In genomic region chr14:73048937-73049336, GRCm38 (mm10) we compare ENCODE assay signal across 16 mouse cellular contexts. TPM values are rescaled to one million over a fixed set of nuclear protein-coding genes. Genes with fewer than 3 reads are reported as not detected.
A peak's percentile ranks its signal among the peaks of the same experiment; 100 is the strongest.
DNase-seq lines count a peak whose midpoint lies in the region; ATAC-seq and TF ChIP-seq lines count a peak whose summit lies in the region.
"Had no signal": no experiment of that assay in that cellular context is flagged by ENCODE, and none has a peak within 500 bp of the region (broad histone marks: within the 10 kb centered on the region; RNA-seq: fewer than 3 reads in every experiment).

Gene Cysltr2, minus strand, starts transcription at chr14:73049114.

- no peaks in the 10 kb centered on the region for H3K79me2 ChIP-seq in liver, adult 2 months (ENCODE audit: control insufficient read depth, insufficient read depth, low read length)

- no peak for ATAC-seq in liver, embryonic 12.5 days
- peak; percentile 76 for ATAC-seq in CD4-positive, CD25-positive, alpha-beta regulatory T cell, adult 4 months
- peak; percentile 81 for ATAC-seq in inflammation-experienced regulatory T-cells, adult 6 months
- no peak for ATAC-seq in erythroblast, adult 5-6 weeks (replicated peaks; ENCODE audit: low FRiP score, poor library complexity, severe bottlenecking)

- no peak within 1 kb of the TSS; the same call in none of the 2 replicates for H3K4me3 ChIP-seq in liver, adult 2 months (ENCODE audit: insufficient read depth, low read depth, low read length)
- H3K4me3 ChIP-seq in liver, embryonic 12.5 days = no peak within 1 kb of the TSS
- H3K4me3 ChIP-seq in midbrain, embryonic 10.5 days = no peak within 1 kb of the TSS
- H3K4me3 ChIP-seq: forebrain, embryonic 12.5 days; heart, embryonic 12.5 days; hindbrain, embryonic 13.5 days had no signal

- 71% methylated on average over 6 of the region's 6 CpGs for WGBS in liver, adult 2 months
- WGBS in liver, embryonic 12.5 days (ENCODE audit: insufficient replicate concordance) = 61% methylated on average over 6 of the region's 6 CpGs
- 70% methylated on average over 6 of the region's 6 CpGs for WGBS in midbrain, embryonic 10.5 days

- no peaks in the 10 kb centered on the region for H3K9me3 ChIP-seq in liver, embryonic 12.5 days (replicated peaks)
- no peaks in the 10 kb centered on the region for H3K9me3 ChIP-seq in midbrain, embryonic 10.5 days (replicated peaks)
- H3K9me3 ChIP-seq: forebrain, embryonic 12.5 days; heart, embryonic 12.5 days; hindbrain, embryonic 13.5 days had no signal

- no peak within 1 kb of the TSS for H3K27ac ChIP-seq in liver, adult 2 months (replicated peaks; ENCODE audit: insufficient read depth, low read depth, low read length)
- H3K27ac ChIP-seq in liver, embryonic 12.5 days = no peak within 1 kb of the TSS
- H3K27ac ChIP-seq in midbrain, embryonic 10.5 days (replicated peaks) = no peak within 1 kb of the TSS
- H3K27ac ChIP-seq: forebrain, embryonic 12.5 days; hindbrain, embryonic 13.5 days; liver, embryonic 14.5 days had no signal

- no peak for TF ChIP-seq POLR2A in liver, adult 2 months (IDR thresholded peaks at IDR 0.05; ENCODE audit: extremely low read depth, insufficient read depth, low read length)

- peak; percentile 18 for DNase-seq in liver, adult 2 months (ENCODE audit: extremely low read depth, low read depth, low spot score)
- DNase-seq in natural killer cell, adult 2 months (ENCODE audit: low spot score in 2 of 2) = peak; percentile 55 to 80
- DNase-seq in layer of hippocampus, adult 18-20 months (ENCODE audit: low spot score in 2 of 2) = no peak
- DNase-seq in midbrain, embryonic 10.5 days (ENCODE audit: low spot score) = no peak
- DNase-seq: cerebellum, adult 8-10 months; kidney, postnatal 14 days had no signal

- TF ChIP-seq CTCF in liver, adult 2 months (IDR thresholded peaks at IDR 0.05; ENCODE audit: low read depth, low read length) = no peak

- H3K36me3 ChIP-seq in liver, adult 2 months (ENCODE audit: control insufficient read depth, insufficient read depth, low read length) = no peaks in the 10 kb centered on the region
- H3K36me3 ChIP-seq in liver, embryonic 12.5 days = no peaks in the 10 kb centered on the region
- no peaks in the 10 kb centered on the region for H3K36me3 ChIP-seq in midbrain, embryonic 10.5 days
- H3K36me3 ChIP-seq: forebrain, embryonic 12.5 days; heart, embryonic 12.5 days; hindbrain, embryonic 13.5 days had no signal

- H3K9ac ChIP-seq in liver, adult 2 months (ENCODE audit: low read depth, low read length) = no peak within 1 kb of the TSS
- no peak within 1 kb of the TSS for H3K9ac ChIP-seq in liver, embryonic 12.5 days
- H3K9ac ChIP-seq: forebrain, embryonic 12.5 days; heart, embryonic 12.5 days; hindbrain, embryonic 13.5 days; liver, embryonic 14.5 days had no signal

- no peak within 1 kb of the TSS for H3K4me2 ChIP-seq in liver, embryonic 12.5 days
- H3K4me2 ChIP-seq: forebrain, embryonic 12.5 days; heart, embryonic 12.5 days; hindbrain, embryonic 13.5 days had no signal

- H3K27me3 ChIP-seq in liver, adult 2 months (ENCODE audit: control insufficient read depth, insufficient read depth, low read length) = no peaks in the 10 kb centered on the region
- no peaks in the 10 kb centered on the region for H3K27me3 ChIP-seq in liver, embryonic 12.5 days (replicated peaks)
- no peaks in the 10 kb centered on the region for H3K27me3 ChIP-seq in midbrain, embryonic 10.5 days (ENCODE audit: low read depth, poor library complexity, severe bottlenecking)
- H3K27me3 ChIP-seq: forebrain, embryonic 12.5 days; hindbrain, embryonic 13.5 days had no signal

- H3K4me1 ChIP-seq in liver, adult 2 months (ENCODE audit: control insufficient read depth, insufficient read depth, low read length) = peaks cover 6% of the 10 kb centered on the region; the same call in 1 of the 2 replicates
- no peaks in the 10 kb centered on the region for H3K4me1 ChIP-seq in liver, embryonic 12.5 days
- no peaks in the 10 kb centered on the region for H3K4me1 ChIP-seq in midbrain, embryonic 10.5 days
- H3K4me1 ChIP-seq: forebrain, embryonic 12.5 days; heart, embryonic 12.5 days; hindbrain, embryonic 13.5 days had no signal

RNA-seq across cellular contexts. Expression of gene Cysltr2, which starts in this region (rescaled TPM):
- total RNA-seq in liver, adult 2 months (2014; rRNA removed) = 1.1 and 1.3 TPM in 2 replicates
- 0.21 and 0.77 TPM in 2 replicates for polyA plus RNA-seq in liver, adult 2 months (2012; rRNA removed)
- 0.29 and 0.30 TPM in 2 replicates for polyA plus RNA-seq in liver, embryonic 12.5 days (2016; fragmentation: Nextera tagmentation; extraction: Ambion mirVana)
- polyA plus RNA-seq in CD4-positive, CD25-positive, alpha-beta regulatory T cell, adult 4 months (2017; shearing (Covaris generic)) = 10 to 100 TPM; 24.1 to 33.8 TPM
- 10 to 100 TPM; 30.0 to 62.6 (median 42.9) TPM for polyA plus RNA-seq in inflammation-experienced regulatory T-cells, adult 6 months (2017; shearing (Covaris generic))
- 1 to 10 TPM in 1 of 2 experiments, under 1 TPM in 1; 0.89 to 2.2 TPM for total RNA-seq in layer of hippocampus, adult 18-20 months (2021)
- not detected in 2 replicates for total RNA-seq in erythroblast, adult 5-6 weeks (2015; ENCODE audit: low replicate concordance)
- 1.1 and 4.2 TPM in 2 replicates for total RNA-seq in erythroblast, adult 5-6 weeks (2017; ENCODE audit: low replicate concordance)
- not detected in 2 replicates for polyA plus RNA-seq in midbrain, embryonic 10.5 days (2016; fragmentation: Nextera tagmentation; extraction: Ambion mirVana)
- total RNA-seq: gastrocnemius, adult 18-20 months had no signal
- polyA plus RNA-seq: embryonic facial prominence, embryonic 11.5 days; forebrain, embryonic 12.5 days; heart, embryonic 12.5 days had no signal

Comparison
In these comparisons a context has a peak if more than half of its experiments do, and no peak if none do; other contexts are left out.
1. RNA of gene Cysltr2 (polyA plus RNA-seq): 30.0 to 62.6 TPM in inflammation-experienced regulatory T-cells, adult 6 months and 24.1 to 33.8 TPM in CD4-positive, CD25-positive, alpha-beta regulatory T cell, adult 4 months; 0.21 to 0.77 TPM in liver, adult 2 months, 0.29 to 0.30 TPM in liver, embryonic 12.5 days and not detected in midbrain, embryonic 10.5 days; every median in the first group is over 10 times any median in the second.
2. DNase-seq: peak in liver, adult 2 months (single experiment) and natural killer cell, adult 2 months (2 of 2); none in layer of hippocampus, adult 18-20 months (0 of 2) and midbrain, embryonic 10.5 days (single experiment).
3. ATAC-seq: peak in CD4-positive, CD25-positive, alpha-beta regulatory T cell, adult 4 months (single experiment) and inflammation-experienced regulatory T-cells, adult 6 months (single experiment); none in liver, embryonic 12.5 days (single experiment) and erythroblast, adult 5-6 weeks (single experiment).